Mouse (Mus musculus): ENCODE results near the gene Ank. TPM values are rescaled to one million over a fixed set of nuclear protein-coding genes. Genes with fewer than 3 reads are reported as not detected.

The Ank gene
- polyA plus RNA-seq, 1 experiment from 2014 or later = 14.7 TPM

- H3K27me3 ChIP-seq (replicated peaks) = no peaks in the 10 kb centered on the region
- H3K4me1 ChIP-seq (replicated peaks) = peaks cover 26% of the 10 kb centered on the region
- H3K27ac ChIP-seq (ENCODE audit: poor library complexity, severe bottlenecking) = no peak overlapping the region
- H3K4me2 ChIP-seq = no peak overlapping the region
- H3K9me3 ChIP-seq (replicated peaks) = no peaks in the 10 kb centered on the region
- H3K36me3 ChIP-seq = peaks cover 7% of the 10 kb centered on the region
- no peak overlapping the region for H3K9ac ChIP-seq
- no peak for ATAC-seq (ENCODE audit: insufficient number of reproducible peaks, low FRiP score)
- no peak overlapping the region for H3K4me3 ChIP-seq
- 79% methylated on average over 16 of the region's 16 CpGs for WGBS
These were observed 111.7 kb downstream of the Ank start for GRCm38 (mm10) chr15:27577915-27578780.

- ATAC-seq (ENCODE audit: insufficient number of reproducible peaks, low FRiP score) = no peak
- Histone ChIP-seq H3K27ac (ENCODE audit: poor library complexity, severe bottlenecking) (no peak overlapping the region), H3K4me3 (no peak overlapping the region), H3K9me3 (replicated peaks) (no peaks in the 10 kb centered on the region), H3K4me1 (replicated peaks) (peaks cover 26% of the 10 kb centered on the region), H3K4me2 (no peak overlapping the region), H3K9ac (no peak overlapping the region), H3K27me3 (replicated peaks) (no peaks in the 10 kb centered on the region), H3K36me3 (peaks cover 7% of the 10 kb centered on the region)
- 91% methylated on average over 6 of the region's 6 CpGs for WGBS
These were observed 112.4 kb downstream of the Ank start for GRCm38 (mm10) chr15:27578918-27579317.

- 89% methylated on average over 2 of the region's 2 CpGs for WGBS
- Histone ChIP-seq H3K27me3 (replicated peaks) (no peaks in the 10 kb centered on the region), H3K4me3 (no peak overlapping the region), H3K9ac (no peak overlapping the region), H3K4me1 (replicated peaks) (peaks cover 31% of the 10 kb centered on the region), H3K27ac (ENCODE audit: poor library complexity, severe bottlenecking) (no peak overlapping the region), H3K36me3 (peaks cover 7% of the 10 kb centered on the region; the same call in 1 of the 2 replicates), H3K9me3 (replicated peaks) (no peaks in the 10 kb centered on the region), H3K4me2 (no peak overlapping the region)
- ATAC-seq (ENCODE audit: insufficient number of reproducible peaks, low FRiP score) = no peak
These were observed 113.4 kb downstream of the Ank start for GRCm38 (mm10) chr15:27579853-27580252.

- H3K36me3 ChIP-seq = peaks cover 7% of the 10 kb centered on the region
- no peak overlapping the region for H3K4me2 ChIP-seq
- no peak for ATAC-seq (ENCODE audit: insufficient number of reproducible peaks, low FRiP score)
- H3K27me3 ChIP-seq (replicated peaks) = no peaks in the 10 kb centered on the region
- WGBS = 78% methylated on average over 2 of the region's 2 CpGs
- H3K4me1 ChIP-seq (replicated peaks) = peaks cover 24% of the 10 kb centered on the region
- H3K4me3 ChIP-seq = no peak overlapping the region
- no peak overlapping the region for H3K9ac ChIP-seq
- H3K9me3 ChIP-seq (replicated peaks) = no peaks in the 10 kb centered on the region
- H3K27ac ChIP-seq (ENCODE audit: poor library complexity, severe bottlenecking) = no peak overlapping the region
These were observed 114.3 kb downstream of the Ank start for GRCm38 (mm10) chr15:27580771-27581170.

- Histone ChIP-seq H3K36me3 (peaks cover 7% of the 10 kb centered on the region), H3K27ac (ENCODE audit: poor library complexity, severe bottlenecking) (no peak overlapping the region), H3K9ac (no peak overlapping the region), H3K4me2 (no peak overlapping the region), H3K4me1 (replicated peaks) (peaks cover 16% of the 10 kb centered on the region), H3K27me3 (replicated peaks) (no peaks in the 10 kb centered on the region), H3K9me3 (replicated peaks) (no peaks in the 10 kb centered on the region), H3K4me3 (no peak overlapping the region)
- no peak for ATAC-seq (ENCODE audit: insufficient number of reproducible peaks, low FRiP score)
- WGBS = 68% methylated on average over 3 of the region's 3 CpGs
These were observed 115.2 kb downstream of the Ank start for GRCm38 (mm10) chr15:27581640-27582039.

- H3K4me2 ChIP-seq = no peak overlapping the region
- H3K9ac ChIP-seq = no peak overlapping the region
- no peak for ATAC-seq (ENCODE audit: insufficient number of reproducible peaks, low FRiP score)
- 92% methylated on average over 3 of the region's 3 CpGs for WGBS
- H3K4me1 ChIP-seq (replicated peaks) = peaks cover 11% of the 10 kb centered on the region
- H3K9me3 ChIP-seq (replicated peaks) = no peaks in the 10 kb centered on the region
- H3K27ac ChIP-seq (ENCODE audit: poor library complexity, severe bottlenecking) = no peak overlapping the region
- no peaks in the 10 kb centered on the region for H3K27me3 ChIP-seq (replicated peaks)
- H3K36me3 ChIP-seq = peaks cover 2% of the 10 kb centered on the region
- H3K4me3 ChIP-seq = no peak overlapping the region
These were observed 116.0 kb downstream of the Ank start for GRCm38 (mm10) chr15:27582428-27582827.

- peaks cover 11% of the 10 kb centered on the region for H3K4me1 ChIP-seq (replicated peaks)
- WGBS = 70% methylated on average over 4 of the region's 4 CpGs
- peaks cover 2% of the 10 kb centered on the region for H3K36me3 ChIP-seq
- H3K9me3 ChIP-seq (replicated peaks) = no peaks in the 10 kb centered on the region
- H3K9ac ChIP-seq = no peak overlapping the region
- H3K4me2 ChIP-seq = no peak overlapping the region
- no peak for ATAC-seq (ENCODE audit: insufficient number of reproducible peaks, low FRiP score)
- H3K27ac ChIP-seq (ENCODE audit: poor library complexity, severe bottlenecking) = no peak overlapping the region
- H3K4me3 ChIP-seq = no peak overlapping the region
- H3K27me3 ChIP-seq (replicated peaks) = no peaks in the 10 kb centered on the region
These were observed 116.6 kb downstream of the Ank start for GRCm38 (mm10) chr15:27583042-27583441.

GRCm38 (mm10) chr15:27583620-27584019 is 117.1 kb downstream of the Ank start:
- H3K27me3 ChIP-seq (replicated peaks) = no peaks in the 10 kb centered on the region
- ATAC-seq (ENCODE audit: insufficient number of reproducible peaks, low FRiP score) = no peak
- H3K36me3 ChIP-seq = peaks cover 2% of the 10 kb centered on the region
- H3K4me3 ChIP-seq = no peak overlapping the region
- H3K9ac ChIP-seq = no peak overlapping the region
- H3K4me2 ChIP-seq = no peak overlapping the region
- 95% methylated on average over 6 of the region's 6 CpGs for WGBS
- no peaks in the 10 kb centered on the region for H3K9me3 ChIP-seq (replicated peaks)
- H3K27ac ChIP-seq (ENCODE audit: poor library complexity, severe bottlenecking) = no peak overlapping the region
- H3K4me1 ChIP-seq (replicated peaks) = peaks cover 11% of the 10 kb centered on the region

GRCm38 (mm10) chr15:27585466-27586092 is 119.1 kb downstream of the Ank start:
- H3K4me1 ChIP-seq (replicated peaks) = peaks cover 18% of the 10 kb centered on the region
- H3K27me3 ChIP-seq (replicated peaks) = no peaks in the 10 kb centered on the region
- no peaks in the 10 kb centered on the region for H3K9me3 ChIP-seq (replicated peaks)
- no peak for ATAC-seq (ENCODE audit: insufficient number of reproducible peaks, low FRiP score)
- H3K4me3 ChIP-seq = no peak overlapping the region
- H3K27ac ChIP-seq (ENCODE audit: poor library complexity, severe bottlenecking) = no peak overlapping the region
- 74% methylated on average over 4 of the region's 4 CpGs for WGBS
- no peak overlapping the region for H3K4me2 ChIP-seq
- H3K9ac ChIP-seq = no peak overlapping the region
- H3K36me3 ChIP-seq = peaks cover 12% of the 10 kb centered on the region

- Histone ChIP-seq H3K27ac (ENCODE audit: poor library complexity, severe bottlenecking) (no peak overlapping the region), H3K4me2 (no peak overlapping the region), H3K36me3 (peaks cover 14% of the 10 kb centered on the region), H3K27me3 (replicated peaks) (no peaks in the 10 kb centered on the region), H3K4me3 (no peak overlapping the region), H3K4me1 (replicated peaks) (peaks cover 13% of the 10 kb centered on the region), H3K9me3 (replicated peaks) (no peaks in the 10 kb centered on the region), H3K9ac (no peak overlapping the region)
- 91% methylated on average over 5 of the region's 5 CpGs for WGBS
- no peak for ATAC-seq (ENCODE audit: insufficient number of reproducible peaks, low FRiP score)
These were observed 119.6 kb downstream of the Ank start for GRCm38 (mm10) chr15:27586093-27586480.

GRCm38 (mm10) chr15:27588087-27588826 is 121.8 kb downstream of the Ank start:
- Histone ChIP-seq H3K9me3 (replicated peaks) (no peaks in the 10 kb centered on the region), H3K36me3 (peaks cover 33% of the 10 kb centered on the region), H3K27ac (ENCODE audit: poor library complexity, severe bottlenecking) (no peak overlapping the region), H3K4me3 (no peak overlapping the region), H3K4me2 (no peak overlapping the region), H3K9ac (no peak overlapping the region), H3K4me1 (replicated peaks) (peaks cover 13% of the 10 kb centered on the region), H3K27me3 (replicated peaks) (no peaks in the 10 kb centered on the region)
- WGBS = 85% methylated on average over 14 of the region's 14 CpGs
- ATAC-seq (ENCODE audit: insufficient number of reproducible peaks, low FRiP score) = no peak

Measured in heart, embryonic 12.5 days (tissue).